Mouse (Mus musculus) neural tube, embryonic 11.5 days (tissue): ENCODE measurements around the gene Mical2. TPM values are rescaled to one million over a fixed set of nuclear protein-coding genes. Genes with fewer than 3 reads are reported as not detected.

Source experiments
- ATAC-seq: fragments of 200-750 bp; cut with Nextera tagmentation; 2 replicates; pipeline ENCODE4 v1.8.0; 2017; ENCODE audit warnings: moderate number of reproducible peaks, mild to moderate bottlenecking, moderate TSS enrichment, moderate library complexity; ENCODE audit not compliant: insufficient read depth, low FRiP score, low TSS enrichment
- DNase-seq: peaks from one replicate; pipeline ENCODE4 v3.0.0-alpha.2; 2015; ENCODE audit warnings: low spot score
- H3K27ac ChIP-seq: fragments of 300-500 bp; sonication (generic); 2 replicates; pipeline ENCODE4 v1.5.1; 2014; ENCODE audit warnings: low read depth, mild to moderate bottlenecking, low read length
- H3K27me3 ChIP-seq: fragments of 300-500 bp; sonication (generic); 2 replicates; pipeline ENCODE4 v1.6.1; 2014; ENCODE audit warnings: mild to moderate bottlenecking, low read length, mixed read lengths; ENCODE audit not compliant: control insufficient read depth, insufficient read depth
- H3K36me3 ChIP-seq: fragments of 300-500 bp; sonication (generic); 2 replicates; pipeline ENCODE4 v1.6.1; 2014; ENCODE audit warnings: mild to moderate bottlenecking, low read length, moderate library complexity, mixed read lengths; ENCODE audit not compliant: control insufficient read depth, insufficient read depth
- H3K4me1 ChIP-seq: fragments of 300-500 bp; sonication (generic); 2 replicates; pipeline ENCODE4 v1.6.1; 2014; ENCODE audit warnings: low read length, mixed read lengths; ENCODE audit not compliant: control insufficient read depth, insufficient read depth
- H3K4me2 ChIP-seq: fragments of 300-500 bp; sonication (generic); 2 replicates; pipeline ENCODE4 v1.6.1; 2014; ENCODE audit warnings: low read depth, mild to moderate bottlenecking, moderate library complexity
- H3K4me3 ChIP-seq: fragments of 300-500 bp; sonication (generic); 2 replicates; pipeline ENCODE4 v1.5.1; 2014; ENCODE audit warnings: low read depth, low read length
- H3K9ac ChIP-seq: fragments of 300-500 bp; sonication (generic); 2 replicates; pipeline ENCODE4 v1.6.1; 2014; ENCODE audit warnings: mild to moderate bottlenecking, low read length
- H3K9me3 ChIP-seq: fragments of 300-500 bp; sonication (generic); 2 replicates; pipeline ENCODE4 v1.6.1; 2016; ENCODE audit warnings: low read length; ENCODE audit not compliant: control insufficient read depth
- WGBS: fragments of 180-500 bp; shearing (Covaris S2); extraction: QIAGEN DNeasy Blood & Tissue Kit; methylation state at CpG from one replicate; pipeline ENCODE4 v1.1.7; 2014; 5-methylcytosine and 5-hydroxymethylcytosine counted together
- polyA plus RNA-seq: library from polyadenylated mRNA; unstranded; fragments of >200 nt; fragmentation: Nextera tagmentation; extraction: Ambion mirVana; gene quantifications from 2 replicates; pipeline ENCODE4 v1.2.1, GENCODE M21; 2014

Gene Mical2
- polyA plus RNA-seq, 1 experiment from 2014 or later, result 1.6 TPM

GRCm38 (mm10) chr7:112449954-112450700, 224.5 kb downstream of the Mical2 start:
- ATAC-seq (no peak), DNase-seq (no peak)
- Histone ChIP-seq H3K4me1 (peaks cover 6% of the 10 kb centered on the region; the same call in 1 of the 2 replicates), H3K27me3 (no peaks in the 10 kb centered on the region), H3K4me2 (no peak overlapping the region), H3K36me3 (no peaks in the 10 kb centered on the region), H3K4me3 (no peak overlapping the region), H3K27ac (no peak overlapping the region), H3K9me3 (no peaks in the 10 kb centered on the region), H3K9ac (no peak overlapping the region)
- WGBS, result 85% methylated on average over 8 of the region's 8 CpGs

GRCm38 (mm10) chr7:112452471-112452870, 226.8 kb downstream of the Mical2 start:
- Histone ChIP-seq H3K27me3 (no peaks in the 10 kb centered on the region), H3K4me1 (peaks cover 6% of the 10 kb centered on the region; the same call in 1 of the 2 replicates), H3K27ac (no peak overlapping the region), H3K9ac (no peak overlapping the region), H3K4me3 (no peak overlapping the region), H3K36me3 (no peaks in the 10 kb centered on the region), H3K9me3 (no peaks in the 10 kb centered on the region), H3K4me2 (no peak overlapping the region)
- DNase-seq (no peak), ATAC-seq (no peak)
- WGBS, result 53% methylated on average over 5 of the region's 5 CpGs

GRCm38 (mm10) chr7:112453805-112454214, 228.2 kb downstream of the Mical2 start:
- WGBS, result 5% methylated on average over 3 of the region's 3 CpGs
- ATAC-seq (no peak), DNase-seq (no peak)
- Histone ChIP-seq H3K27me3 (no peaks in the 10 kb centered on the region), H3K27ac (no peak overlapping the region), H3K4me2 (no peak overlapping the region), H3K4me3 (no peak overlapping the region), H3K36me3 (no peaks in the 10 kb centered on the region), H3K9me3 (no peaks in the 10 kb centered on the region), H3K4me1 (peaks cover 6% of the 10 kb centered on the region; the same call in 1 of the 2 replicates), H3K9ac (no peak overlapping the region)

DNA sequence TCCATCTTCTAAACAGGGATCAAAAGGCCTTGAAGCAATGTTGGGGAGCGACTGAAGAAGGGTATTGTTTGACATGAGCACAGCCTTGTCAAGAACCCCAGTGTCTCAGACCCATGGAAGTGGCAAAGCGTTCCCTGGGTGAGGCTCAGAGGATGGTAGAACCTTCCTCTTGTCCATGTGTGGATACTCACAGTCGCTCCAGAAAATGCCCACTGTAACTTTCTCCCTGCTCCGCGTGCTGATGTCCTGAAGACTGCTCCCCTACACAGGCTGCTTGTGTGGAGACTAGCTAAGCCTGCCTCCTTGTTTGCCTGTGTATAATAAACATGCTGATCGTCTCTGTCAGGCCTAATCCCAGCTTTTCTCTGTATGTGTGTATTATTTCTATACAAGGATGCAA, 228.7 kb downstream of the Mical2 start:
- Histone ChIP-seq H3K4me1 (peaks cover 6% of the 10 kb centered on the region; the same call in 1 of the 2 replicates), H3K4me2 (no peak overlapping the region), H3K27me3 (no peaks in the 10 kb centered on the region), H3K27ac (no peak overlapping the region), H3K9ac (no peak overlapping the region), H3K4me3 (no peak overlapping the region), H3K9me3 (no peaks in the 10 kb centered on the region), H3K36me3 (no peaks in the 10 kb centered on the region)
- DNase-seq (no peak), ATAC-seq (no peak)
- WGBS, result 63% methylated on average over 6 of the region's 6 CpGs

DNA sequence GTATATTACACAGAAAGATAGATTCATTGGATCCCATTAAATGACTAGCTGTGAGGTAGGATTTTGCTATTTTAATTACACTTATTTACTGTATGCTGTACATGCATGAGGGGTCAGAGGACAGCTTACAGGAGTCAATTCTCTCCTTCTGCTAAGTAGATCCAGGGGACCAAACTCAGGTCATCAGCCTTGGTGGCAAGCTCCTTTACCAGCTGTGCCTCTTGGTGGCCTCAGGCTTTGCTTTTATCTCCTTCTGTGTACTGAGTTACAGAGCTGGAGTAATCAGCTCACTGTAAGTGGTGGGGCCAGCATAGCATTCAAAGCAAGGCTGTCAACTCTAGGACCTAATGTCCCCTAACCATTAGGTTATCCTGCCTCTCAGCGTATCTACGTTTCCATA, 229.3 kb downstream of the Mical2 start:
- H3K27me3 ChIP-seq, result no peaks in the 10 kb centered on the region
- ATAC-seq (no peak), DNase-seq (no peak)
- 90% methylated on average over 2 of the region's 2 CpGs for WGBS
- no peak overlapping the region for H3K4me3 ChIP-seq
- peaks cover 6% of the 10 kb centered on the region; the same call in 1 of the 2 replicates for H3K4me1 ChIP-seq
- H3K4me2 ChIP-seq, result no peak overlapping the region
- no peak overlapping the region for H3K27ac ChIP-seq
- no peaks in the 10 kb centered on the region for H3K36me3 ChIP-seq
- no peaks in the 10 kb centered on the region for H3K9me3 ChIP-seq
- no peak overlapping the region for H3K9ac ChIP-seq

- H3K36me3 ChIP-seq, result no peaks in the 10 kb centered on the region
- WGBS, result 90% methylated on average over 5 of the region's 5 CpGs
- no peak for DNase-seq
- H3K4me2 ChIP-seq, result no peak overlapping the region
- no peak overlapping the region for H3K4me3 ChIP-seq
- H3K4me1 ChIP-seq, result peaks cover 6% of the 10 kb centered on the region; the same call in 1 of the 2 replicates
- no peak overlapping the region for H3K27ac ChIP-seq
- H3K27me3 ChIP-seq, result no peaks in the 10 kb centered on the region
- ATAC-seq, result no peak
- no peaks in the 10 kb centered on the region for H3K9me3 ChIP-seq
- no peak overlapping the region for H3K9ac ChIP-seq
Observed at GRCm38 (mm10) chr7:112455566-112456110, 230.0 kb downstream of the Mical2 start.

DNA sequence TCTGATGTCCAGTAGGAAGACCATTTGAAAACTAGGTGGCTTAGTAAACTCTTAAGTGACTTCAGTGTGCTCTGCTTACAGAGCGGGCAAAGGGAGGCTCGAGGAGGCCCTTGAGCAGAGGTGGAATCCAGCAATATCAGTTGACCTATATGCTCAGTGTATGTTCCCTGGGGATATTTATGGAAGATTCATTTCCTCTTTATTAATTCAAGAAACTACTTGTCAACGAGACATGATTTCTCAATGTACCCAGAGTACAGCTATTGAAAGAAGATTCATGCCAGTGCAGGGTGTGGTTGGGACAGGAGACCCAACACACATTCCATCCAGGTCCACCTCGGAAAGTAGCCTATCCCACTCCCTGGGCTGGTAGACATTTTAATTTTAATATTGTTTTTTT, 231.7 kb downstream of the Mical2 start:
- no peak overlapping the region for H3K4me3 ChIP-seq
- no peaks in the 10 kb centered on the region for H3K27me3 ChIP-seq
- DNase-seq (no peak), ATAC-seq (no peak)
- peaks cover 8% of the 10 kb centered on the region; the same call in 1 of the 2 replicates for H3K4me1 ChIP-seq
- 89% methylated on average over 4 of the region's 4 CpGs for WGBS
- no peak overlapping the region for H3K9ac ChIP-seq
- H3K36me3 ChIP-seq, result no peaks in the 10 kb centered on the region
- no peak overlapping the region for H3K27ac ChIP-seq
- no peak overlapping the region for H3K4me2 ChIP-seq
- H3K9me3 ChIP-seq, result no peaks in the 10 kb centered on the region

- DNase-seq (no peak), ATAC-seq (no peak)
- H3K9me3 ChIP-seq, result no peaks in the 10 kb centered on the region
- H3K27me3 ChIP-seq, result no peaks in the 10 kb centered on the region
- H3K4me1 ChIP-seq, result peaks cover 9% of the 10 kb centered on the region; the same call in 1 of the 2 replicates
- no peak overlapping the region for H3K27ac ChIP-seq
- no peak overlapping the region for H3K4me2 ChIP-seq
- 86% methylated on average over 4 of the region's 4 CpGs for WGBS
- H3K36me3 ChIP-seq, result no peaks in the 10 kb centered on the region
- no peak overlapping the region for H3K4me3 ChIP-seq
- H3K9ac ChIP-seq, result no peak overlapping the region
Observed at GRCm38 (mm10) chr7:112457920-112458319, 232.3 kb downstream of the Mical2 start.

- Histone ChIP-seq H3K4me3 (no peak overlapping the region), H3K36me3 (no peaks in the 10 kb centered on the region), H3K4me2 (no peak overlapping the region), H3K9ac (no peak overlapping the region), H3K27ac (no peak overlapping the region), H3K27me3 (no peaks in the 10 kb centered on the region), H3K9me3 (no peaks in the 10 kb centered on the region), H3K4me1 (peaks cover 11% of the 10 kb centered on the region; the same call in 1 of the 2 replicates)
- no peak for DNase-seq
- no peak for ATAC-seq
- 66% methylated on average over 5 of the region's 5 CpGs for WGBS
Observed at GRCm38 (mm10) chr7:112458440-112458839, 232.8 kb downstream of the Mical2 start.
